Mouse (Mus musculus) myocyte (in vitro differentiated cells): ENCODE results near the gene Tbc1d2. TPM values are rescaled to one million over a fixed set of nuclear protein-coding genes. Genes with fewer than 3 reads are reported as not detected.
"Not testable (repeated sequence)": the region's sequence is repeated elsewhere in the genome, so short reads cannot be mapped to it uniquely, and the experiment has no call there.

Source experiments
- H3K27me3 ChIP-seq: one replicate; pipeline ENCODE4 v1.6.1; 2011; ENCODE audit not compliant: control insufficient read depth, insufficient read depth, insufficient read length
- H3K36me3 ChIP-seq: one replicate; pipeline ENCODE4 v1.6.1; 2011; ENCODE audit not compliant: control insufficient read depth, insufficient read depth
- H3K4me2 ChIP-seq: one replicate; pipeline ENCODE4 v1.6.1; 2011; ENCODE audit warnings: low read depth, control low read depth
- H3K4me3 ChIP-seq: one replicate; pipeline ENCODE4 v1.5.1; 2011; ENCODE audit warnings: mild to moderate bottlenecking, control low read depth, moderate library complexity
- H3K79me2 ChIP-seq: one replicate; pipeline ENCODE4 v1.6.1; 2011; ENCODE audit not compliant: control insufficient read depth, insufficient read depth
- H3ac ChIP-seq: one replicate; pipeline ENCODE4 v1.6.1; 2011; ENCODE audit not compliant: control insufficient read depth, insufficient read length
- CEBPB ChIP-seq: IDR thresholded peaks from 2 replicates; pipeline ENCODE4 v1.6.1; 2011; ENCODE audit warnings: mild to moderate bottlenecking, moderate library complexity; ENCODE audit not compliant: poor library complexity, insufficient read depth, severe bottlenecking
- E2F4 ChIP-seq: IDR thresholded peaks from one replicate; pipeline ENCODE4 v1.6.1; 2011; ENCODE audit warnings: mild to moderate bottlenecking, control low read depth, moderate library complexity; ENCODE audit not compliant: insufficient read depth
- MAX ChIP-seq: IDR thresholded peaks from one replicate; pipeline ENCODE4 v1.6.1; 2011; ENCODE audit warnings: low read depth, mild to moderate bottlenecking, control low read depth
- MYOD1 ChIP-seq, 3 experiments: IDR thresholded peaks; one replicate each; pipeline ENCODE4 v1.6.1; 2011; ENCODE audit warnings: control low read depth in 2 of 3, low read depth in 2 of 3, mild to moderate bottlenecking in 2 of 3, moderate library complexity in 1 of 3; ENCODE audit not compliant: insufficient read length in 2 of 3, control insufficient read depth in 1 of 3
- MYOG ChIP-seq, 3 experiments: IDR thresholded peaks; one replicate each; pipeline ENCODE4 v1.6.1; 2011; ENCODE audit warnings: control low read depth in 2 of 3, low read depth in 2 of 3, mild to moderate bottlenecking in 2 of 3; ENCODE audit not compliant: insufficient read length in 2 of 3, control insufficient read depth in 1 of 3, insufficient read depth in 1 of 3
- POLR2A ChIP-seq: IDR thresholded peaks from one replicate; pipeline ENCODE4 v1.6.1; 2011; ENCODE audit warnings: low read depth, mild to moderate bottlenecking, control low read depth, moderate library complexity; ENCODE audit not compliant: insufficient read length
- POLR2AphosphoS2 ChIP-seq: IDR thresholded peaks from one replicate; pipeline ENCODE4 v1.6.1; 2011; ENCODE audit warnings: low read depth, control low read depth; ENCODE audit not compliant: insufficient read length
- REST ChIP-seq: IDR thresholded peaks from one replicate; pipeline ENCODE4 v1.6.1; 2011; ENCODE audit warnings: mild to moderate bottlenecking, control low read depth, moderate library complexity; ENCODE audit not compliant: insufficient read depth, insufficient read length
- SRF ChIP-seq: IDR thresholded peaks from one replicate; pipeline ENCODE4 v1.6.1; 2011; ENCODE audit warnings: low read depth; ENCODE audit not compliant: control insufficient read depth, insufficient read length
- TCF12 ChIP-seq: IDR thresholded peaks from one replicate; pipeline ENCODE4 v1.6.1; 2011; ENCODE audit warnings: mild to moderate bottlenecking, control low read depth; ENCODE audit not compliant: poor library complexity, insufficient read depth, severe bottlenecking
- TCF3 ChIP-seq: IDR thresholded peaks from one replicate; pipeline ENCODE4 v1.6.1; 2011; ENCODE audit warnings: low read depth, control low read depth; ENCODE audit not compliant: insufficient read length
- USF1 ChIP-seq: IDR thresholded peaks from one replicate; pipeline ENCODE4 v1.6.1; 2011; ENCODE audit warnings: low read depth, mild to moderate bottlenecking, control low read depth, moderate library complexity
- polyA plus RNA-seq: library from polyadenylated mRNA; unstranded; fragments of >200 nt; fragmentation: generic; extraction: Trizol; gene quantifications from one replicate; pipeline ENCODE4 v1.2.1, GENCODE M21; 2012; ENCODE audit warnings: missing spikeins

Gene Tbc1d2
- polyA plus RNA-seq, 1 experiment, result 0.20 TPM

DNA sequence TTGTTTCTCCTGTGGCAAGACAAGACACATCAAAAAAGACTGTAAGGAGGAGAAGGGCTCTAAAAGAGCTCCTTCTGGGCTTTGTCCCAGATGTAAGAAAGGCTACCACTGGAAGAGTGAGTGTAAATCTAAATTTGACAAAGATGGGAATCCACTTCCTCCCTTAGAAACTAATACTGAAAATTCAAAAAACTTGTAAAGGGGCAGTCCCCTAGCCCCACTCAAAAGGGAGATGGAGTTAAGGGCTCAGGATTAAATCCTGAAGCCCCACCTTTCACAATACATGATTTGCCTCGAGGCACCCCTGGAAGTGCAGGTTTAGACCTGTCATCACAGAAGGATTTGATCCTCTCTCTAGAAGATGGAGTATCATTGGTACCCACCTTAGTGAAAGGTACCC lies 71.8 kb downstream of the Tbc1d2 start:
- Histone ChIP-seq H3K4me2 (no peak overlapping the region), H3K27me3 (no peaks in the 10 kb centered on the region), H3K36me3 (no peaks in the 10 kb centered on the region), H3ac (no peak overlapping the region), H3K79me2 (no peaks in the 10 kb centered on the region), H3K4me3 (no peak overlapping the region)
- no peak for TF ChIP-seq MYOD1 (IDR thresholded peaks at IDR 0.05; ENCODE audit: control insufficient read depth in 1 of 3, insufficient read length in 2 of 3, low read depth in 2 of 3)
- no peak for TF ChIP-seq CEBPB
- TF ChIP-seq MAX, result no peak
- no peak for TF ChIP-seq SRF
- TF ChIP-seq MYOG (IDR thresholded peaks at IDR 0.05; ENCODE audit: control insufficient read depth in 1 of 3, insufficient read depth in 1 of 3, insufficient read length in 2 of 3, low read depth in 2 of 3), result no peak
- no peak for TF ChIP-seq REST
- TF ChIP-seq POLR2AphosphoS2, result no peak
- TF ChIP-seq TCF3, result no peak
- no peak for TF ChIP-seq USF1
- no peak for TF ChIP-seq E2F4
- no peak for TF ChIP-seq POLR2A

DNA sequence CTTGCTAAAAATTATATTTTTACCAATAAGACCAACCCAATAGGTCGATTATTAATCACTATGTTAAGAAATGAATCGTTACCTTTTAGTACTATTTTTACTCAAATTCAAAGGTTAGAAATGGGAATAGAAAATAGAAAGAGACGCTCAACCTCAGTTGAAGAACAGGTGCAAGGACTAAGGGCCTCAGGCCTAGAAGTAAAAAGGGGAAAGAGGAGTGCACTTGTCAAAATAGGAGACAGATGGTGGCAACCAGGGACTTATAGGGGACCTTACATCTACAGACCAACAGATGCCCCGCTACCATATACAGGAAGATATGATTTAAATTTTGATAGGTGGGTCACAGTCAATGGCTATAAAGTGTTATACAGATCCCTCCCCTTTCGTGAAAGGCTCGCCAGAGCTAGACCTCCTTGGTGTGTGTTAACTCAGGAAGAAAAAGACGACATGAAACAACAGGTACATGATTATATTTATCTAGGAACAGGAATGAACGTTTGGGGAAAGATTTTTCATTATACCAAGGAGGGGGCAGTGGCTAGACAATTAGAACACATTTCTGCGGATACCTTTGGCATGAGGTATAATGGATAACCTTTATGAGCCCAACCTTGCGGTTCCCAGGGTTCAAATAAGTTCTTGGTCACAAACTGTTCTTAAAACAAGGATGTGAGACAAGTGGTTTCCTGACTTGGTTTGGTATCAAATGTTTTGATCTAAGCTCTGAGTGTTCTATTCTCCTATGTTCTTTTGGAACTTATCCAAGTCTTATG lies 74.3 kb downstream of the Tbc1d2 start:
- H3K27me3 ChIP-seq, result not testable (repeated sequence)

DNA sequence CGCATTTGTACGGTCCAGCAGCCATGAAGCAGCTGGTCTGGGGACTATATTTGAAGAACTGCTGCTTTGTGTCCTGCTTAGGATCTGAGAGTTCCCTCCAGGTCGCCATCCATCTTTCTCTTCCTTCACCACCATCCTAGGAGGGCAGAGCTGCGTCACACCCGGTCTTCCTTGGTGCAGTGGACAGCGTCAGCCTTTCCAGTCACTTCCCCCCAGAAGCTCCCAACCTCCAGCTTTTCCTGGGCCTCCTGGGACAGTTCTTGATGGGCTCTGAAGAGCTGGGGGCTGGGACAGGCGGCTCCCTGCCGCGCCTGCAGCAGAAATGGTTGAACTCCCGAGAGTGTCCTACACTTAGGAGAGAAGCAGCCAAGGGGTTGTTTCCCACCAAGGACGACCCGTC lies 75.2 kb downstream of the Tbc1d2 start:
- Histone ChIP-seq H3K36me3 (no peaks in the 10 kb centered on the region), H3K4me2 (no peak overlapping the region), H3K79me2 (no peaks in the 10 kb centered on the region), H3K4me3 (no peak overlapping the region), H3ac (no peak overlapping the region), H3K27me3 (no peaks in the 10 kb centered on the region)
- no peak for TF ChIP-seq POLR2A
- TF ChIP-seq USF1, result no peak
- TF ChIP-seq TCF12, result no peak
- no peak for TF ChIP-seq CEBPB
- TF ChIP-seq SRF, result no peak
- no peak for TF ChIP-seq REST
- TF ChIP-seq POLR2AphosphoS2, result no peak
- TF ChIP-seq MAX, result no peak
- no peak for TF ChIP-seq TCF3
- no peak for TF ChIP-seq MYOD1 (IDR thresholded peaks at IDR 0.05; ENCODE audit: control insufficient read depth in 1 of 3, insufficient read length in 2 of 3, low read depth in 2 of 3)
- TF ChIP-seq E2F4, result no peak
- no peak for TF ChIP-seq MYOG (IDR thresholded peaks at IDR 0.05; ENCODE audit: control insufficient read depth in 1 of 3, insufficient read depth in 1 of 3, insufficient read length in 2 of 3, low read depth in 2 of 3)

More for the DNA sequence above, 74.3 kb downstream of the Tbc1d2 start:
- H3K4me2 ChIP-seq, H3ac ChIP-seq, H3K79me2 ChIP-seq, H3K36me3 ChIP-seq, H3K4me3 ChIP-seq: not testable (repeated sequence)

DNA sequence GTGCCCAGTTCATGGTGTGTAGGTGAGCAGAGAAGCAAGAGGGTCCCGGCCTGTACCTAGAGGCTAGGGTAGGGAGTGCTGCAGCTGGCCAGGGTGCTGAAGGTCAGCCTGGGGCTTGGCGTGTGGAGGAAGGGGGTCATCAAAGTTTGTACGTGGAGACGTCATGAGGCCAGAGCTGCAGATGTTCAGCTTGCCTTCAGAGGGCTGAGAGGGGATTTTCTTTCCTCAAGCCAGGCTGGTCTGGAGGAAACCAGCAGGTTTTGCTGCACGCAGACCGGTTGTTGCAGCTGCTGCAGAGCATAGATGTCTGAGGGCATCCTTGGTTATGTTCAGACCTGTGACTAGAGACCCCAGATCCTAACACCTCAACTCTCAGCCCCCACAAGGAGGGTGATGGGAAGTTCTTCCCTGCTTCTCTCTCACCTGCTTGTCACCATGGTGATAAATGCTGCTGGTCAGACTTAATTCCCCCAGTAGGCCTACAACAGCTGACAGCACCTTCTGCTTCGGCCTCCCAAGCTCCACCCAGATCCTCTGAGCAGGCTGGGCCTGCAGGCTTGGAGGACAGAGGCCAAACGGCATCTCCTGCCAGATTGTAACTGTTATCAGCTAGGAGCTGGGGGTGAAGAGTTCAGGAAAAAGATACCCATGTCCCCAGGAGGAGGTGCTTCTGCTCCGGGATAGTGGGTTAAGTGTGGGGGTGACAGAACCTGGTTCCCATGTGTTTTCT lies 75.8 kb downstream of the Tbc1d2 start:
- TF ChIP-seq E2F4 (no peak), REST (peak; percentile 52)

DNA sequence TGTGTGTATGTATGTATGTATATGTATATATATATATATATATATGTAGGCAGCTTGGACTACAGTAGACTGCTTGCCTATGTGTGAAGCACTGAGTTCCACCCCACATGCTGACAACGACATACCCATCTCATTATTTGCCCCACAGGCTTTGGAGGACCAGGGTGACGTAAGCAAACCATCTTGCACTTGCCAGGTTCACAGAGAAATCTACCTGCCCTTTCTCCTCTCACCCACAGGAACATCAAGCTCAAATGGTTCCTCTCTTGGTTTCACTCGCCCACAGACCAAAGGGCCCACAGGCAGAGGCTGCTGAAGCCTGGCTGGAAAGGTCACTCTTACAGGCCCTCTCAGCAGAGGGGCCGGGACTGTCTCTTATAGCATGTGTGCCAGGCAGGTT lies 77.4 kb downstream of the Tbc1d2 start:
- Histone ChIP-seq H3K4me3 (no peak overlapping the region), H3K79me2 (no peaks in the 10 kb centered on the region), H3K27me3 (no peaks in the 10 kb centered on the region), H3K4me2 (no peak overlapping the region), H3K36me3 (no peaks in the 10 kb centered on the region), H3ac (no peak overlapping the region)
- TF ChIP-seq USF1, result no peak
- TF ChIP-seq MAX, result no peak
- no peak for TF ChIP-seq CEBPB

More for the DNA sequence above, 75.8 kb downstream of the Tbc1d2 start:
- H3K4me3 ChIP-seq, result no peak overlapping the region
- no peaks in the 10 kb centered on the region for H3K36me3 ChIP-seq
- H3K27me3 ChIP-seq, result no peaks in the 10 kb centered on the region
- H3ac ChIP-seq, result no peak overlapping the region
- no peak overlapping the region for H3K4me2 ChIP-seq
- no peaks in the 10 kb centered on the region for H3K79me2 ChIP-seq
